Mouse (Mus musculus) macrophage (primary cell): ENCODE results near the gene Gm10985. TPM values are rescaled to one million over a fixed set of nuclear protein-coding genes. Genes with fewer than 3 reads are reported as not detected.

Experiments
- H3K27ac ChIP-seq: fragments of 350-480 bp; formaldehyde crosslinking; 2 replicates; pipeline ENCODE4 v1.9.0; 2021
- H3K36me3 ChIP-seq: fragments of 350-480 bp; formaldehyde crosslinking; 2 replicates; pipeline ENCODE4 v1.9.0; 2021; ENCODE audit errors: inconsistent target
- H3K4me3 ChIP-seq: fragments of 350-480 bp; formaldehyde crosslinking; 2 replicates; pipeline ENCODE4 v1.9.0; 2021; ENCODE audit errors: inconsistent target
- H3K79me2 ChIP-seq: fragments of 350-480 bp; formaldehyde crosslinking; 2 replicates; pipeline ENCODE4 v1.9.0; 2021; ENCODE audit errors: inconsistent target
- WGBS: methylation state at CpG from one replicate; pipeline ENCODE4 v1.1.7; 2026; ENCODE audit warnings: inconsistent platforms; ENCODE audit not compliant: missing documents; 5-methylcytosine and 5-hydroxymethylcytosine counted together
- polyA plus RNA-seq: library from polyadenylated mRNA; stranded (reverse); fragments of 250-400 nt; gene quantifications from 3 replicates; pipeline ENCODE4 v1.2.4, GENCODE M21; 2018; ENCODE audit warnings: inconsistent platforms

Gene Gm10985
- polyA plus RNA-seq, 1 experiment from 2014 or later = not detected

GRCm38 (mm10) chr3:53871596-53871995 is 26.7 kb downstream of the Gm10985 start:
- Histone ChIP-seq H3K27ac (no peak overlapping the region), H3K36me3 (no peaks in the 10 kb centered on the region), H3K79me2 (no peaks in the 10 kb centered on the region), H3K4me3 (no peak overlapping the region)
- 100% methylated on average over 1 of the region's 1 CpGs for WGBS

- WGBS = 88% methylated on average over 12 of the region's 12 CpGs
- no peaks in the 10 kb centered on the region for H3K36me3 ChIP-seq
These were observed 46.0 kb downstream of the Gm10985 start for GRCm38 (mm10) chr3:53890619-53891540.

More at GRCm38 (mm10) chr3:53890619-53891540, 46.0 kb downstream of the Gm10985 start:
- no peak overlapping the region for H3K4me3 ChIP-seq
- no peaks in the 10 kb centered on the region for H3K79me2 ChIP-seq
- H3K27ac ChIP-seq = no peak overlapping the region

Other genes with a start within 250 kb of the Gm10985 start
- gene Frem2, start 187.7 kb upstream of the Gm10985 start, polyA plus RNA-seq = not detected in 3 replicates
- 60.8 to 90.1 TPM (median 65.2 TPM) in 3 replicates for gene Ufm1, start 18.7 kb downstream of the Gm10985 start, polyA plus RNA-seq